8 mouse cellular contexts compared by ENCODE assay signal in the genomic region with DNA sequence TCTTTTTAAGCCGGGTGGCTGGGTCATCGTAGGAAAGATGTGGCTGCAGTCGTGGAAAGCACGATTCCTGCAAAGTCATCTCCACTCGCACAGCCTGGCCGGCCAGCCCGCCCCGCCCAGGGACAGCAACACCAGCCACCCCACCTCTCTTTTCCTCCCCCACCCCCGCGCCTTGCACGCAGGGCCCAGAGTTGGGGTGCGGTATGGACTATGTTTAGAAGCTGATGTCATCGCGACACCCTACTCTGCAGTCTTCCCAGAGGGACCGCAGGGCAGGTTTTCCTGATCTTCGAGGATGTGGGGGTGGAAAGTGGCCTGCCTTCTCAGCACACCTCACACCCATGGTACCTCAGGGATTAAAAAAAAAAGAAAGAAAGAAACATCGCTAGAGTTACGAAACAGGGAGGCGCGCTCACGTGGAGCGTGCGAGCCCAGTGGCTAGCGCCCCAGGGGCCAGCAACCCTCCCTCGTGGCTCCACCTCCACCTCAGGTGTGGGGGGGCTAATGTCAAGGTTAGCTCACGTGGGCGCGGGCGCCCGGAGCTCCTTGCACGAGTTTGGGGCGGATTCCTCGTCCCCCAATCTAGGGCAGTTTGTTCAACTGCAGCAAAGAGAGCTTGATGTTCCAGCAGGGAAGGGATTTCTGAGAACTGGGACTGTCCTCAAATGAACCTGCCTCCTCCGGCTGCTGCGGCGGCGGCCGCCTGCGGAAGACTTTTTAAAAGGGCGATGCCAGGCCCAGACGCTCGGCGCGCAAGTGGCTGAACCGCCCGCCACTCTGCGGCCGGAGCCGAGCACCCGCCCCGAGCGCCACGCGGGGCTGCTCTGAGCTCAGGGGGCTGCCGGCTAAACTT. TPM values are rescaled to one million over a fixed set of nuclear protein-coding genes. Genes with fewer than 3 reads are reported as not detected.
DNase-seq lines count a peak whose midpoint lies in the region; ATAC-seq and TF ChIP-seq lines count a peak whose summit lies in the region.

No protein-coding gene starts in this region.

- TF ChIP-seq CTCF in heart, postnatal 0 days (IDR thresholded peaks at IDR 0.05; ENCODE audit: low read depth), result no peak

- peak overlapping the region; percentile 59 for H3K9ac ChIP-seq in forebrain, embryonic 13.5 days
- H3K9ac ChIP-seq in heart, postnatal 0 days (replicated peaks; ENCODE audit: low read depth, low read length), result peak overlapping the region; percentile 68
- peak overlapping the region; percentile 31 for H3K9ac ChIP-seq in liver, embryonic 16.5 days (ENCODE audit: low read depth, low read length)
- peak overlapping the region; percentile 44 for H3K9ac ChIP-seq in neural tube, embryonic 11.5 days (ENCODE audit: low read length)
- H3K9ac ChIP-seq in stomach, embryonic 16.5 days (ENCODE audit: low read length), result peak overlapping the region; percentile 72

- ATAC-seq in forebrain, embryonic 13.5 days, result peak; percentile 48
- ATAC-seq in heart, postnatal 0 days (ENCODE audit: insufficient read depth, low read depth), result peak; percentile 60
- ATAC-seq in liver, embryonic 16.5 days (ENCODE audit: low read depth), result peak; percentile 49
- ATAC-seq in neural tube, embryonic 11.5 days (ENCODE audit: insufficient read depth, low FRiP score, low TSS enrichment), result peak; percentile 47
- peak; percentile 52; the same call in 1 of the 2 replicates for ATAC-seq in stomach, embryonic 16.5 days (ENCODE audit: insufficient read depth, low FRiP score)

- peak overlapping the region; percentile 87 for H3K4me2 ChIP-seq in forebrain, embryonic 13.5 days
- peak overlapping the region; percentile 76 for H3K4me2 ChIP-seq in heart, postnatal 0 days (ENCODE audit: low read depth, low read length)
- H3K4me2 ChIP-seq in liver, embryonic 16.5 days (ENCODE audit: low read depth, low read length), result peak overlapping the region; percentile 82
- peak overlapping the region; percentile 79 for H3K4me2 ChIP-seq in neural tube, embryonic 11.5 days (ENCODE audit: low read depth)
- peak overlapping the region; percentile 89 for H3K4me2 ChIP-seq in stomach, embryonic 16.5 days (ENCODE audit: low read depth, low read length)

- peak; percentile 100 for TF ChIP-seq EP300 in heart, postnatal 0 days (IDR thresholded peaks at IDR 0.05; ENCODE audit: low read depth)

- H3K4me1 ChIP-seq in forebrain, embryonic 13.5 days, result peaks cover 38% of the 10 kb centered on the region
- H3K4me1 ChIP-seq in heart, postnatal 0 days (ENCODE audit: control insufficient read depth, insufficient read depth), result peaks cover 40% of the 10 kb centered on the region
- peaks cover 26% of the 10 kb centered on the region for H3K4me1 ChIP-seq in liver, embryonic 16.5 days (ENCODE audit: control insufficient read depth, low read depth, low read length)
- peaks cover 20% of the 10 kb centered on the region for H3K4me1 ChIP-seq in neural tube, embryonic 11.5 days (ENCODE audit: control insufficient read depth, insufficient read depth, low read length)
- H3K4me1 ChIP-seq in stomach, embryonic 16.5 days (ENCODE audit: control insufficient read depth, insufficient read depth, low read length), result peaks cover 29% of the 10 kb centered on the region

- DNase-seq in CD8-positive naive resting alpha-beta T cell, adult 2 months (ENCODE audit: low read depth in 2 of 2, low spot score in 2 of 2), result peak; percentile 11 to 36
- DNase-seq in c-Kit-positive CD71-positive TER-119-positive erythroid progenitor cells, embryonic 14.5 days (ENCODE audit: low spot score), result peak; percentile 79
- DNase-seq in heart, postnatal 0 days (ENCODE audit: low spot score), result peak; percentile 98
- DNase-seq in kidney, postnatal 36 days, result peak; percentile 95 to 98
- peak; percentile 87 for DNase-seq in neural tube, embryonic 11.5 days (ENCODE audit: low spot score)

- WGBS in forebrain, embryonic 13.5 days, result under 1% methylated on average over 55 of the region's 55 CpGs
- WGBS in heart, postnatal 0 days, result under 1% methylated on average over 55 of the region's 55 CpGs
- WGBS in liver, embryonic 16.5 days (ENCODE audit: insufficient replicate concordance), result under 1% methylated on average over 55 of the region's 55 CpGs
- WGBS in neural tube, embryonic 11.5 days, result under 1% methylated on average over 55 of the region's 55 CpGs
- WGBS in stomach, embryonic 16.5 days, result under 1% methylated on average over 55 of the region's 55 CpGs

- H3K27me3 ChIP-seq in forebrain, embryonic 13.5 days, result peaks cover 65% of the 10 kb centered on the region
- H3K27me3 ChIP-seq in heart, postnatal 0 days (ENCODE audit: control insufficient read depth, insufficient read depth, low read length), result no peaks in the 10 kb centered on the region
- peaks cover 52% of the 10 kb centered on the region for H3K27me3 ChIP-seq in liver, embryonic 16.5 days (ENCODE audit: control insufficient read depth, insufficient read depth, low read depth, low read length)
- peaks cover 26% of the 10 kb centered on the region for H3K27me3 ChIP-seq in neural tube, embryonic 11.5 days (ENCODE audit: control insufficient read depth, insufficient read depth, low read length)
- H3K27me3 ChIP-seq in stomach, embryonic 16.5 days (ENCODE audit: control insufficient read depth, insufficient read depth, low read length), result peaks cover 7% of the 10 kb centered on the region; the same call in 1 of the 2 replicates

- H3K9me3 ChIP-seq in forebrain, embryonic 13.5 days (replicated peaks), result no peaks in the 10 kb centered on the region
- H3K9me3 ChIP-seq in heart, postnatal 0 days (replicated peaks; ENCODE audit: control insufficient read depth, low read length), result no peaks in the 10 kb centered on the region
- H3K9me3 ChIP-seq in liver, embryonic 16.5 days (replicated peaks; ENCODE audit: control insufficient read depth, low read length), result no peaks in the 10 kb centered on the region
- no peaks in the 10 kb centered on the region for H3K9me3 ChIP-seq in neural tube, embryonic 11.5 days (ENCODE audit: control insufficient read depth, low read length)
- H3K9me3 ChIP-seq in stomach, embryonic 16.5 days (replicated peaks; ENCODE audit: control insufficient read depth, low read length), result no peaks in the 10 kb centered on the region

- H3K4me3 ChIP-seq in forebrain, embryonic 13.5 days, result peak overlapping the region; percentile 42
- peak overlapping the region; percentile 43 for H3K4me3 ChIP-seq in heart, postnatal 0 days (ENCODE audit: low read depth, low read length)
- peak overlapping the region; percentile 51 for H3K4me3 ChIP-seq in liver, embryonic 16.5 days (ENCODE audit: low read depth, low read length)
- H3K4me3 ChIP-seq in neural tube, embryonic 11.5 days (ENCODE audit: low read depth, low read length), result peak overlapping the region; percentile 36
- peak overlapping the region; percentile 51 for H3K4me3 ChIP-seq in stomach, embryonic 16.5 days (replicated peaks; ENCODE audit: low read length)

- H3K27ac ChIP-seq in forebrain, embryonic 13.5 days, result no peak overlapping the region
- peak overlapping the region; percentile 99 for H3K27ac ChIP-seq in heart, postnatal 0 days (ENCODE audit: low read depth)
- H3K27ac ChIP-seq in liver, embryonic 16.5 days (ENCODE audit: low read length), result no peak overlapping the region
- no peak overlapping the region for H3K27ac ChIP-seq in neural tube, embryonic 11.5 days (ENCODE audit: low read depth, low read length)
- H3K27ac ChIP-seq in stomach, embryonic 16.5 days (ENCODE audit: low read length), result peak overlapping the region; percentile 96

- H3K36me3 ChIP-seq in forebrain, embryonic 13.5 days (ENCODE audit: poor library complexity, severe bottlenecking), result no peaks in the 10 kb centered on the region
- no peaks in the 10 kb centered on the region for H3K36me3 ChIP-seq in heart, postnatal 0 days (replicated peaks; ENCODE audit: control insufficient read depth, insufficient read depth, low read length)
- H3K36me3 ChIP-seq in liver, embryonic 16.5 days (ENCODE audit: control insufficient read depth, insufficient read depth), result no peaks in the 10 kb centered on the region
- no peaks in the 10 kb centered on the region for H3K36me3 ChIP-seq in neural tube, embryonic 11.5 days (ENCODE audit: control insufficient read depth, insufficient read depth, low read length)
- H3K36me3 ChIP-seq in stomach, embryonic 16.5 days (ENCODE audit: control insufficient read depth, insufficient read depth, low read length), result no peaks in the 10 kb centered on the region

RNA-seq across cellular contexts. Expression of a gene that starts 5.5 kb away (rescaled TPM):
- polyA plus RNA-seq in forebrain, embryonic 13.5 days (2015; fragmentation: Nextera tagmentation; extraction: Ambion mirVana), result 0.97 and 1.0 TPM in 2 replicates
- total RNA-seq in heart, postnatal 0 days (2014; rRNA removed; ENCODE audit: low replicate concordance), result 35.1 and 71.5 TPM in 2 replicates
- 14.4 and 16.5 TPM in 2 replicates for polyA plus RNA-seq in heart, postnatal 0 days (2015; fragmentation: Nextera tagmentation; extraction: Ambion mirVana)
- polyA plus RNA-seq in liver, embryonic 16.5 days (2015; fragmentation: Nextera tagmentation; extraction: Ambion mirVana), result 0.82 and 0.90 TPM in 2 replicates
- 0.73 and 1.4 TPM in 2 replicates for polyA plus RNA-seq in neural tube, embryonic 11.5 days (2014; fragmentation: Nextera tagmentation; extraction: Ambion mirVana)
- polyA plus RNA-seq in stomach, embryonic 16.5 days (2015; fragmentation: Nextera tagmentation; extraction: Ambion mirVana), result 7.1 and 7.9 TPM in 2 replicates

Comparison
In these comparisons a context has a peak if more than half of its experiments do, and no peak if none do; other contexts are left out.
1. DNase-seq: peak in every context shown above with its lines; median percentile 98 in heart, postnatal 0 days; 96 in kidney, postnatal 36 days; 87 in neural tube, embryonic 11.5 days; 79 in c-Kit-positive CD71-positive TER-119-positive erythroid progenitor cells, embryonic 14.5 days; 24 in CD8-positive naive resting alpha-beta T cell, adult 2 months.
2. H3K27ac ChIP-seq: peak in heart, postnatal 0 days (single experiment) and stomach, embryonic 16.5 days (single experiment); none in forebrain, embryonic 13.5 days (single experiment), liver, embryonic 16.5 days (single experiment) and neural tube, embryonic 11.5 days (single experiment).
3. Peak in every context shown above with its lines, with median percentiles within 50 percentile points of each other: ATAC-seq, H3K4me2 ChIP-seq, H3K4me3 ChIP-seq and H3K9ac ChIP-seq.